Mouse (Mus musculus) myocyte (in vitro differentiated cells): ENCODE data around the gene Cadm2.

Source experiments
- CEBPB ChIP-seq: IDR thresholded peaks from 2 replicates; pipeline ENCODE4 v1.6.1; 2011; ENCODE audit warnings: mild to moderate bottlenecking, moderate library complexity; ENCODE audit not compliant: poor library complexity, insufficient read depth, severe bottlenecking
- E2F4 ChIP-seq: IDR thresholded peaks from one replicate; pipeline ENCODE4 v1.6.1; 2011; ENCODE audit warnings: mild to moderate bottlenecking, control low read depth, moderate library complexity; ENCODE audit not compliant: insufficient read depth
- MAX ChIP-seq: IDR thresholded peaks from one replicate; pipeline ENCODE4 v1.6.1; 2011; ENCODE audit warnings: low read depth, mild to moderate bottlenecking, control low read depth
- MYOG ChIP-seq, 3 experiments: IDR thresholded peaks; one replicate each; pipeline ENCODE4 v1.6.1; 2011; ENCODE audit warnings: control low read depth in 2 of 3, low read depth in 2 of 3, mild to moderate bottlenecking in 2 of 3; ENCODE audit not compliant: insufficient read length in 2 of 3, control insufficient read depth in 1 of 3, insufficient read depth in 1 of 3
- POLR2A ChIP-seq: IDR thresholded peaks from one replicate; pipeline ENCODE4 v1.6.1; 2011; ENCODE audit warnings: low read depth, mild to moderate bottlenecking, control low read depth, moderate library complexity; ENCODE audit not compliant: insufficient read length
- POLR2AphosphoS2 ChIP-seq: IDR thresholded peaks from one replicate; pipeline ENCODE4 v1.6.1; 2011; ENCODE audit warnings: low read depth, control low read depth; ENCODE audit not compliant: insufficient read length
- TCF12 ChIP-seq: IDR thresholded peaks from one replicate; pipeline ENCODE4 v1.6.1; 2011; ENCODE audit warnings: mild to moderate bottlenecking, control low read depth; ENCODE audit not compliant: poor library complexity, insufficient read depth, severe bottlenecking
- USF1 ChIP-seq: IDR thresholded peaks from one replicate; pipeline ENCODE4 v1.6.1; 2011; ENCODE audit warnings: low read depth, mild to moderate bottlenecking, control low read depth, moderate library complexity

DNA sequence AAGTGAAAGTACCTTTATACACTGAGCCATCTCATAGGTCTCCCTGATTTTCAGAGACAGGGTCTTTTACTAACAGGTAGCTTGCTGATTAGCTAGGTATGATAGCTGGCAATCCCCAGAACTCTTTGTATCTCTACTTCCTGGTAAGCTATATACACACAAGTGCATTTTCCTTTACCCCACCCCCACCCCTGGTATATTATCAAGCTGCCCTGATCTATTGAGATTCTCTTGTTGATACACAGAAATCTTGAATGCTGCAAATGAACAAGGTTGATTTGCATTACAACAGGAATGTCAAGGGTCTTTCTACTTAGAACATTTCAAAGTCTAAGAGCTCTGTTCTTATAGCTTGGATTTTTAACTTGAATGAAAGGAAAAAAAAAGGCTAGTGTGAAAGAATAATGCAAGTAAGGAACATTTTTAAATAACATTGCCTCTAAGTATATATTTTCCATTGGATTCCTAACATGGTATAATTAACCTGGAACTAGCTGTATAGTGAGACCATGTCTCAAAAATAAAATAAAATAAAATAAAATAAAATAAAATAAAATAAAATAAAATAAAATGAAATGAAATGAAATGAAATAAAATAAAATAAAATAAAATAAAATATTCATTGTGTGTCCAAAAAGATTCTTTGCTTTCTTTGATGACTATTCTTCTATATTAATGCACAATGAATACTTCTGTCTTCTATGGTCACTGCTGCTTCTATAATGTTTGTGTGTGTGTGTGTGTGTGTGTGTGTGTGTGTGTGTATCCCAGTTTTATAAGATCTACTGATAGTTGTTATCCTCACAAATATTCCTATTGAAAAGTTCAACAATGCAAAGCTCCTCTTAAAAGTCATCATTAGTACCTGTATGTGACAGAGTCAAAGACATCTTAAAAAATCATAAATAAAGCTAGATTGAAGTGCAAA lies 858.9 kb downstream of the Cadm2 start:
- no peak for TF ChIP-seq POLR2A
- no peak for TF ChIP-seq POLR2AphosphoS2
- no peak for TF ChIP-seq USF1
- no peak for TF ChIP-seq CEBPB
- TF ChIP-seq MYOG (IDR thresholded peaks at IDR 0.05; ENCODE audit: control insufficient read depth in 1 of 3, insufficient read depth in 1 of 3, insufficient read length in 2 of 3, low read depth in 2 of 3): no peak
- no peak for TF ChIP-seq E2F4
- no peak for TF ChIP-seq TCF12
- no peak for TF ChIP-seq MAX
